Mouse (Mus musculus): ENCODE data around the gene Vmn2r11. TPM values are rescaled to one million over a fixed set of nuclear protein-coding genes. Genes with fewer than 3 reads are reported as not detected.

Vmn2r11 gene
- not detected in 2 replicates for polyA plus RNA-seq (2012; ENCODE audit: low replicate concordance)

DNA sequence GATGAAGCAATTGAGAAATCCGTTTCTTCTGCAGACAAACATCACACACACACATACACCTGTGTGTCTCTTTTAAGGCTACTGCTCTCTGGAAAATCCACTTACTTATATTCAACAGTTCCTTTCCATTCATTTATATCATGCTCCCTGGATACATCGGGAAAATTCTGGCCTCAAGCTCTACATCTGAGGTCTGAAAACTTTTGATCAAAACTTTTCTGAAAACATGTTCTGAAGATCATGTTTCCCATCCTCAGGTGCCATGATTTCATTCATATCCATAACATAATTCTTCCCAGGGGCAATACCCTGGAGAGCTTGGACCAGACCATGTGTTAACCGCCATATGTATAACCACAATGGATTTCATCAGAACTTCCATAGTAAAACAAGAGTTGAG lies at the start of gene Vmn2r11:
Gene Vmn2r11, minus strand, starts transcription at position 101 of the 400 bp plus-strand sequence.

DNA sequence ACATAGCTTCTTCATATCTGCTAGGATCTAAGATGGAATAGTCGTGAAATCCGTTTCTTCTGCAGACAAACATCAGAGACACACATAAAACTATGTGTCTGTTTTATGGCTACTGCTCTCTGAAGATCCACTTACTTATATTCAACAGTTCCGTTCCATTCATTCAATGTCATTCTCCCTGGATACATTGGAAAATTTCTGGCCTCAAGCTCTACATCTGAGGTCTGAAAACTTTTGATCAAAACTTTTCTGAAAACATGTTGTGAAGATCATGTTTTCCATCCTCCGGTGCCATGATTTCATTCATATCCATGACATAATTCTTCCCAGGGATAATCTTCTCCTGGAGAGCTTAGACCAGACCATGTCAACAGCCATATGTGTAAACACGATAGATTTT lies 38.5 kb upstream of the Vmn2r11 start, which contains the start of gene Vmn2r12:
Gene Vmn2r12, minus strand, starts transcription at position 101 of the 400 bp plus-strand sequence.

DNA sequence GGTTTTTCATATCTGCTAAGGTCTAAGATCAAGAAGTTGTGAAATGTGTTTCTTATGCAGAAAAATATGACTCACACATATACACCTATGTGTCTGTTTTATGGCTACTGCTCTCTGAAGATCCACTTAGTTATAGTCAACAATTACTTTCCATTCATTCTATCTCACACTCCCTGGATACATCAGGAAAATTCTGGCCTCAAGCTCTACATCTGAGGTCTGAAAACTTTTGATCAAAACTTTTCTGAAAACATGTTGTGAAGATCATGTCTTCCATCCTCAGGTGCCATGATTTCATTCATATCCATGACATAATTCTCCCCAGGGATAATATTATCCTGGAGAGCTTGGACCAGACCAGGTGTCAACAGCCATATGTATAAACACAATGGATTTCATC lies 52.9 kb downstream of the Vmn2r11 start, which contains the start of gene Vmn2r10:
Gene Vmn2r10, minus strand, starts transcription at position 101 of the 400 bp plus-strand sequence.

Other genes with a start within 250 kb of the Vmn2r11 start
- gene Vmn2r9, start 207.0 kb downstream of the Vmn2r11 start, polyA plus RNA-seq (2012; ENCODE audit: low replicate concordance), result 0.01 TPM in 1 of 2 replicates, not detected in the other
- not detected in 2 replicates for gene Vmn2r10, start 53.0 kb downstream of the Vmn2r11 start, polyA plus RNA-seq (2012; ENCODE audit: low replicate concordance)
- not detected in 2 replicates for gene Vmn2r12, start 38.4 kb upstream of the Vmn2r11 start, polyA plus RNA-seq (2012; ENCODE audit: low replicate concordance)
- gene Vmn2r13, start 132.6 kb upstream of the Vmn2r11 start, polyA plus RNA-seq (2012; ENCODE audit: low replicate concordance), result not detected in 2 replicates
- gene Vmn2r14, start 165.1 kb upstream of the Vmn2r11 start, polyA plus RNA-seq (2012; ENCODE audit: low replicate concordance), result not detected in 2 replicates
- not detected in 2 replicates for gene Vmn2r15, start 238.1 kb upstream of the Vmn2r11 start, polyA plus RNA-seq (2012; ENCODE audit: low replicate concordance)